Mouse (Mus musculus) liver, embryonic 13.5 days (tissue): ENCODE data around the gene Gm8947. TPM values are rescaled to one million over a fixed set of nuclear protein-coding genes. Genes with fewer than 3 reads are reported as not detected.
"Not testable (repeated sequence)": the region's sequence is repeated elsewhere in the genome, so short reads cannot be mapped to it uniquely, and the experiment has no call there.

Experiments used
- ATAC-seq: fragments of 200-750 bp; cut with Nextera tagmentation; 2 replicates; pipeline ENCODE4 v1.8.0; 2017; ENCODE audit warnings: low read depth, mild to moderate bottlenecking, moderate number of reproducible peaks, moderate library complexity
- DNase-seq: peaks from one replicate; pipeline ENCODE4 v3.0.0; 2022
- H3K27ac ChIP-seq: fragments of 300-500 bp; sonication (generic); 2 replicates; pipeline ENCODE4 v1.5.1; 2015; ENCODE audit warnings: moderate library complexity, mild to moderate bottlenecking, inconsistent platforms
- H3K27me3 ChIP-seq: fragments of 300-500 bp; sonication (generic); 2 replicates; pipeline ENCODE4 v1.6.1; 2015; ENCODE audit warnings: mild to moderate bottlenecking, inconsistent platforms
- H3K36me3 ChIP-seq: fragments of 300-500 bp; sonication (generic); 2 replicates; pipeline ENCODE4 v1.6.1; 2015; ENCODE audit warnings: mild to moderate bottlenecking, inconsistent platforms
- H3K4me1 ChIP-seq: fragments of 300-500 bp; sonication (generic); replicated peaks from 2 replicates; pipeline ENCODE4 v1.6.1; 2015; ENCODE audit warnings: inconsistent platforms
- H3K4me2 ChIP-seq: fragments of 300-500 bp; sonication (generic); 2 replicates; pipeline ENCODE4 v1.6.1; 2015; ENCODE audit warnings: inconsistent platforms, mild to moderate bottlenecking, moderate library complexity
- H3K4me3 ChIP-seq: fragments of 300-500 bp; sonication (generic); replicated peaks from 2 replicates; pipeline ENCODE4 v1.5.1; 2015; ENCODE audit warnings: mild to moderate bottlenecking, inconsistent platforms
- H3K9ac ChIP-seq: fragments of 300-500 bp; sonication (generic); 2 replicates; pipeline ENCODE4 v1.6.1; 2015; ENCODE audit warnings: mild to moderate bottlenecking, inconsistent platforms
- H3K9me3 ChIP-seq: fragments of 300-500 bp; sonication (generic); replicated peaks from 2 replicates; pipeline ENCODE4 v1.6.1; 2016; ENCODE audit warnings: inconsistent platforms
- WGBS: fragments of 180-500 bp; shearing (Covaris S2); methylation state at CpG from one replicate; pipeline ENCODE4 v1.1.7; 2015; ENCODE audit not compliant: insufficient replicate concordance; 5-methylcytosine and 5-hydroxymethylcytosine counted together
- polyA plus RNA-seq: library from polyadenylated mRNA; unstranded; fragments of >200 nt; fragmentation: Nextera tagmentation; extraction: Ambion mirVana; gene quantifications from 2 replicates; pipeline ENCODE4 v1.2.1, GENCODE M21; 2015

Gm8947 gene
- polyA plus RNA-seq, 1 experiment from 2014 or later: 1.2 TPM

DNA sequence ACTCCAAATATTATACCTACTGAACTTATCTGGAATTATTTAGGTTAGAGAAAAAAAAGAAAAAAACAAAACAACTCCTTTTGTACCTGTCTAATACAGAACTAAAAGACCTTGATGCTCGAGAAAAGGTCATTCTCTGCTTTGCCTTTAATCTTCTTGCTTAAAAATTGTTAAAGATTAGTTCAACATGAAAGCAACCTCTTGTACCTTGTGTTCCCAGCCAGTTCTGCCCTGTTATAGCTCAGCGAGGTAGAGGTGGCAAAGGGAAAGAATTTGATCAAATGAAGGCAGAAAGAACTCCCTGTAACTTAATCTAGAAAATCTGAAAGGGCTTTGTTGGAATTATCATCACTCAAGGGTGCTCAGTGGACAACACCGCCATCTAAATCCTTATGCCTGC, 6.0 kb upstream of the Gm8947 start:
- H3K4me1 ChIP-seq: peaks cover 21% of the 10 kb centered on the region
- H3K9ac ChIP-seq, H3K27ac ChIP-seq, DNase-seq, H3K4me3 ChIP-seq, H3K9me3 ChIP-seq, ATAC-seq, H3K36me3 ChIP-seq, H3K4me2 ChIP-seq, H3K27me3 ChIP-seq: not testable (repeated sequence)
- 65% methylated on average over 3 of the region's 3 CpGs for WGBS

DNA sequence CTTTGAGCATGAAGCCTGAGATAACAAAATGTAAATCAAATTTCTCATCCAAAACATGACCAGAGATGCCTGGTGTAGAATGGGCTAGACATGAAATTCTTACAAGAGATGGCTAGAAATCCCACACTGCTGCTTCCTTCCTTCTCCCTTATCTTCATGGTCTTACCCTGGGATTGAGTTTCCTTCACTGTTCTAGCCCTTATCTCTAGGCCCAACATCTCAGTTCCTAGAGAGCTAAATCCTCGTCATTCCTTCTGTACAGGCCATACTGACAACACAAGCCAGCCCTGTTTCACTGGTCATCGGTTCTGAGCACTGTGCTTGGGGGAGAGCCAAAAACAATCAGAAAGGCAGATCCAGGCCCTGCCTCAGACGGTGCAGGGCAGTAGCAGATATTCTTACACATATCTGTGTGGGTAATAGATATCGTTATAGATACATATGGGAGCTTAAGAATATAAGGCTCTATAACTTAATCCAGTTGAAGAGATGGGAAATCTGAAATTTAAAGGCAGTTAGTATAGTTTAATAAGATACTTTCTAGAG, 5.2 kb upstream of the Gm8947 start:
- not testable (repeated sequence) for DNase-seq, H3K4me3 ChIP-seq, H3K27me3 ChIP-seq, H3K4me2 ChIP-seq, H3K36me3 ChIP-seq, H3K9ac ChIP-seq, H3K27ac ChIP-seq, H3K9me3 ChIP-seq
- peaks cover 17% of the 10 kb centered on the region for H3K4me1 ChIP-seq
- ATAC-seq: peak; percentile 68; the same call in 1 of the 2 replicates
- 59% methylated on average over 4 of the region's 4 CpGs for WGBS

DNA sequence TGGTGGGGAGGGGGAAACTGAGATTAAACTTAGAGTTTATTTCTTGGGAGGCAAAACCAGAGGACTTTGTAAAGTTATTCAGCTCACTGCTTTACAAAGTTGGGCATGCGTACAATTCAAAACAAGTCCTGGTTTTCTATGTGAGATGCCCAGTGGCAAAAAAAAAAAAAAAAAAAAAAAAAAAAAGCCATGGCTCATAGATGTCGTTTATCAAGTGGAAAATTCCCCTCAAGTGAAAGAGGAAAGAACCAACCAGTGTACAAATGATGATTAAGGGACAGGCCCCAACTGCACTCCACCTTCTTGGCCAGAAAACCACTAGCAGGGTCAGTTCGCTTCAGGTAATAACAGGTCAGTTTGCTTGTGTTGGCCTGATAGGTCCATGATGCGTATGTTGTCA, 3.7 kb upstream of the Gm8947 start:
- Histone ChIP-seq H3K4me3 (no peak overlapping the region), H3K36me3 (no peaks in the 10 kb centered on the region), H3K9ac (no peak overlapping the region), H3K27ac (no peak overlapping the region), H3K4me1 (peaks cover 22% of the 10 kb centered on the region), H3K9me3 (no peaks in the 10 kb centered on the region), H3K27me3 (no peaks in the 10 kb centered on the region), H3K4me2 (no peak overlapping the region)
- ATAC-seq (no peak), DNase-seq (no peak)
- 78% methylated on average over 4 of the region's 4 CpGs for WGBS

DNA sequence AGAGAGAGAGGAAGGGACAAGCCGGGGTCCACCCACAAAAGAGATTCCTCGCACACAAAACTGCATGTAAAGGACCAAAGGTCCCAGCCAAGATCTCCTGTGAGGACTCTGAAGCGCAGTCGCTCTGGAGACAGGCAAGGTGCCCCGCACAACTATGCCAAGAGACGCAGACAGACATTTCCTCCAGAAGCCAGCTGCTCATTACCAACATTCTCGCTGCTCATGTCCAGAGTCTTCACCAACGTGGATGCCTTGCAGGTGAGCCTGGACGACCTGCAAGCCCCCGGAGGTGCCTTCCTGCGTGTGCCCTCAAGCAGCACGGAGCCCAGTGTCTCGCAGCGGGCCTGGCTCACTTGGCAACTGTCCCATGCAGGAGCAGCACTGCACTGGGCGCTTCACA, 563 bp downstream of the Gm8947 start:
- not testable (repeated sequence) for H3K27me3 ChIP-seq, H3K4me2 ChIP-seq, H3K9me3 ChIP-seq, H3K36me3 ChIP-seq, H3K9ac ChIP-seq, H3K27ac ChIP-seq, ATAC-seq, DNase-seq, H3K4me3 ChIP-seq
- peaks cover 18% of the 10 kb centered on the region for H3K4me1 ChIP-seq
- WGBS: 87% methylated on average over 15 of the region's 15 CpGs

DNA sequence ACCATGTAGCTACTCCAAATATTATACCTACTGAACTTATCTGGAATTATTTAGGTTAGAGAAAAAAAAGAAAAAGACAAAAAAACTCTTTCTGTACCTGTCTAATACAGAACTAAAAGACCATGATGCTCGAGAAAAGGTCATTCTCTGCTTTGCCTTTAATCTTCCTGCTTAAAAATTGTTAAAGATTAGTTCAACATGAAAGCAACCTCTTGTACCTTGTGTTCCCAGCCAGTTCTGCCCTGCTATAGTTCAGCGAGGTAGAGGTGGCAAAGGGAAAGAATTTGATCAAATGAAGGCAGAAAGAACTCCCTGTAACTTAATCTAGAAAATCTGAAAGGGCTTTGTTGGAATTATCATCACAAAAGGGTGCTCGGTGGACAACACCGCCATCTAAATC, 3.8 kb downstream of the Gm8947 start:
- not testable (repeated sequence) for H3K4me2 ChIP-seq, DNase-seq, H3K9me3 ChIP-seq, H3K4me3 ChIP-seq, ATAC-seq, H3K9ac ChIP-seq, H3K27ac ChIP-seq, H3K27me3 ChIP-seq, H3K36me3 ChIP-seq
- 74% methylated on average over 4 of the region's 4 CpGs for WGBS
- peaks cover 23% of the 10 kb centered on the region for H3K4me1 ChIP-seq

DNA sequence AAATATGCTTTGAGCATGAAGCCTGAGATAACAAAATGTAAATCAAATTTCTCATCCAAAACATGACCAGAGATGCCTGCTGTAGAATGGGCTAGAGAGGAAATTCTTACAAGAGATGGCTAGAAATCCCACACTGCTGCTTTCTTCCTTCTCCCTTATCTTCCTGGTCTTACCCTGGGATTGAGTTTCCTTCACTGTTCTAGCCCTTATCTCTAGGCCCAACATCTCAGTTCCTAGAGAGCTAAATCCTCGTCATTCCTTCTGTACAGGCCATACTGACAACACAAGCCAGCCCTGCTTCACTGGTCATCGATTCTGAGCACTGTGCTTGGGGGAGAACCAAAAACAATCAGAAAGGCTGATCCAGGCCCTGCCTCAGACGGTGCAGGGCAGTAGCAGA, 4.5 kb downstream of the Gm8947 start:
- DNase-seq, H3K36me3 ChIP-seq, H3K4me2 ChIP-seq, H3K27me3 ChIP-seq, H3K9ac ChIP-seq, H3K27ac ChIP-seq, ATAC-seq, H3K9me3 ChIP-seq, H3K4me3 ChIP-seq: not testable (repeated sequence)
- peaks cover 21% of the 10 kb centered on the region for H3K4me1 ChIP-seq
- 55% methylated on average over 3 of the region's 3 CpGs for WGBS

DNA sequence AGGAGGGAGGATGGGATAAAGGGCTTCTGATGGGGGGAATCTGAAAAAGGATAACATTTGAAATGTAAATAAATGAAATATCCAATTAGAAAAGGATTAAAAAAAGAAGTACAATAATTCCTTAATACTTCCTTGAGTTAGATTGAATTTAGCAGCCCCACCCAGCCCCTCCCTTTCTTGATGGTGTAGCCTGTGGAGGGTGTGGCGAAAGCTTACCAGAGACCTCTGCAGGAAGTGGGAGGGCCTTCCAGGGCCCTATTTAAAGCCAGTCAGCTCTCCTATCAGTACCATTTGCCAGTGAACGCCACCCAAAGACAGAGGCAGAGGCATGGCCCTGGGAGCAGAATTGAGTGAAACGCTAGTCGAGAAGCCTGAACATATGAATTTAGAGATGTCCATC, 5.9 kb downstream of the Gm8947 start, which contains the start of gene Gm47995:
Gene Gm47995, plus strand, starts transcription at position 329 of the 400 bp plus-strand sequence.
- H3K4me1 ChIP-seq: peaks cover 17% of the 10 kb centered on the region
- H3K27me3 ChIP-seq, H3K9me3 ChIP-seq, H3K4me3 ChIP-seq, DNase-seq, H3K36me3 ChIP-seq, H3K9ac ChIP-seq, H3K4me2 ChIP-seq, H3K27ac ChIP-seq: not testable (repeated sequence)
- WGBS: 7% methylated on average over 2 of the region's 4 CpGs
- ATAC-seq: peak; percentile 69

DNA sequence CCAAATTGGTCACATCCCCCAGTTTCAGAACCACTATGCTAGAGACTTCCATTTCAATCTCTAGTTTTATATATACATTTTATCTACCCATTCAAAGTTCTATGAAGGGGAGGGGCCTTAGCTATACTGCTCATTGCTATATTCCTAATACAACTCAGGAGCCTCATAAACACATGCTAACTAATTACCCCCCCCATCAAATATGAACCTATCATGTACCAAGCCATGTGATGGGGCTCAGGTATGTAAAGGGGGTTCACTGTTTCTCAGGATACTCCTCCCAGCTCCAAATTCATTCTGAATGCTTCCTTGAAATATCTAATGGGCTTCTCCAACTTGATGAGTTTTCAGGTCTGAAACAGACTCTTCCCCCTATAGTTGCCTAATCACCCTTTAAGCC, 8.4 kb downstream of the Gm8947 start:
- not testable (repeated sequence) for H3K4me2 ChIP-seq, H3K9me3 ChIP-seq, DNase-seq, H3K9ac ChIP-seq, H3K4me3 ChIP-seq, ATAC-seq, H3K27ac ChIP-seq, H3K27me3 ChIP-seq, H3K36me3 ChIP-seq
- peaks cover 17% of the 10 kb centered on the region for H3K4me1 ChIP-seq

DNA sequence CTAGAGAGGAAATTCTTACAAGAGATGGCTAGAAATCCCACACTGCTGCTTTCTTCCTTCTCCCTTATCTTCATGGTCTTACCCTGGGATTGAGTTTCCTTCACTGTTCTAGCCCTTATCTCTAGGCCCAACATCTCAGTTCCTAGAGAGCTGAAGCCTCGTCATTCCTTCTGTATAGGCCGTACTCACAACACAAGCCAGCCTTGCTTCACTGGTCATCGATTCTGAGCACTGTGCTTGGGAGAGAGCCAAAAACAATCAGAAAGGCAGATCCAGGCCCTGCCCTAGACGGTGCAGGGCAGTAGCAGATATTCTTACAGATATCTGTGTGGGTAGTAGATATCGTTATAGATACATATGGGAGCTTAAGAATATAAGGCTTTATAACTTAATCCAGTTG, 10.6 kb downstream of the Gm8947 start:
- H3K4me3 ChIP-seq, DNase-seq, H3K4me2 ChIP-seq, H3K4me1 ChIP-seq, H3K36me3 ChIP-seq, H3K9ac ChIP-seq, H3K27me3 ChIP-seq, H3K9me3 ChIP-seq, H3K27ac ChIP-seq: not testable (repeated sequence)
- ATAC-seq: peak; percentile 70
- 41% methylated on average over 3 of the region's 5 CpGs for WGBS

DNA sequence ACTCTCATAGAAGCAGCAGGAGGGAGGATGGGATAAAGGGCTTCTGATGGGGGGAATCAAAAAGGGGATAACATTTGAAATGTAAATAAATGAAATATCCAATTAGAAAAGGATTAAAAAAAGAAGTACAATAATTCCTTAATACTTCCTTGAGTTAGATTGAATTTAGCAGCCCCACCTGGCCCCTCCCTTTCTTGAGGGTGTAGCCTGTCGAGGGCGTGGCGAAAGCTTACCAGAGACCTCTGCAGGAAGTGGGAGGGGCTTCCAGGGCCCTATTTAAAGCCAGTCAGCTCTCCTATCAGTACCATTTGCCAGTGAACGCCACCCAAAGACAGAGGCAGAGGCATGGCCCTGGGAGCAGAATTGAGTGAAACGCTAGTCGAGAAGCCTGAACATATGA, 11.6 kb downstream of the Gm8947 start, which contains the start of gene 3110040M04Rik:
Gene 3110040M04Rik, plus strand, starts transcription at position 304 of the 400 bp plus-strand sequence.
- H3K4me3 ChIP-seq, H3K27me3 ChIP-seq, H3K9me3 ChIP-seq, H3K4me2 ChIP-seq, H3K27ac ChIP-seq, ATAC-seq, H3K9ac ChIP-seq, H3K36me3 ChIP-seq, DNase-seq, H3K4me1 ChIP-seq: not testable (repeated sequence)
- WGBS: no CpG with 5 or more reads among the region's 6 CpGs

DNA sequence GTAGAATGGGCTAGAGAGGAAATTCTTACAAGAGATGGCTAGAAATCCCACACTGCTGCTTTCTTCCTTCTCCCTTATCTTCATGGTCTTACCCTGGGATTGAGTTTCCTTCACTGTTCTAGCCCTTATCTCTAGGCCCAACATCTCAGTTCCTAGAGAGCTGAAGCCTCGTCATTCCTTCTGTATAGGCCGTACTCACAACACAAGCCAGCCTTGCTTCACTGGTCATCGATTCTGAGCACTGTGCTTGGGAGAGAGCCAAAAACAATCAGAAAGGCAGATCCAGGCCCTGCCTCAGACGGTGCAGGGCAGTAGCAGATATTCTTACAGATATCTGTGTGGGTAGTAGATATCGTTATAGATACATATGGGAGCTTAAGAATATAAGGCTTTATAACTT, 16.3 kb downstream of the Gm8947 start:
- DNase-seq, H3K4me3 ChIP-seq, H3K4me2 ChIP-seq, H3K36me3 ChIP-seq, H3K27ac ChIP-seq, H3K27me3 ChIP-seq, H3K9ac ChIP-seq, H3K9me3 ChIP-seq: not testable (repeated sequence)
- WGBS: 50% methylated on average over 4 of the region's 5 CpGs
- peak; percentile 65 for ATAC-seq
- peaks cover 23% of the 10 kb centered on the region for H3K4me1 ChIP-seq

DNA sequence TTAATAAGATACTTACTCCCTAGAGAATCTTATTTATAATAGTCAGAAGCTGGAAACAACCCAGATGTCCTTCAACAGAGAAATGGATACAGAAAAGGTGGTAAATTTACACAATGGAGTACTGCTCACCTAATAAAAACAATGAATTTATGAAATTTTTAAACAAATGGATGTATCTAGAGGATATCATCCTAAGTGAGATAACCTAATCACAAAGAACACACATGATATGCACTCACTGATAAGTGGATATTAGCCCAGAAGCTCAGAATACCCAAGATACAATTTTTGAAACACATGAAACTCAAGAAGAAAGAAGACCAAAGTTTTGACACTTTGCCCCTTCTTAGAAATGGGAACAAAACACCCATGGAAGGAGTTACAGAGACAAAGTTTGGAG, 16.8 kb downstream of the Gm8947 start:
- not testable (repeated sequence) for H3K36me3 ChIP-seq, H3K4me2 ChIP-seq, H3K27me3 ChIP-seq, H3K4me3 ChIP-seq, H3K27ac ChIP-seq, H3K9me3 ChIP-seq, DNase-seq, H3K9ac ChIP-seq
- ATAC-seq: peak; percentile 52; the same call in 1 of the 2 replicates
- peaks cover 23% of the 10 kb centered on the region for H3K4me1 ChIP-seq
